Mouse (Mus musculus) embryo, embryonic 10.5 days (tissue): Measurements from ENCODE around the gene Sv2b.
A peak's percentile ranks its signal among the peaks of the same experiment; 100 is the strongest.
"Not testable (repeated sequence)": the region's sequence is repeated elsewhere in the genome, so short reads cannot be mapped to it uniquely, and the experiment has no call there.

Experiments
- DNase-seq: peaks from one replicate; pipeline ENCODE4 v3.0.0-alpha.2; 2015; ENCODE audit warnings: low spot score

Sv2b gene

GRCm38 (mm10) chr7:75209221-75209641 lies 99.8 kb downstream of the Sv2b start:
- peak; percentile 4 for DNase-seq

GRCm38 (mm10) chr7:75207965-75208644 lies 101.0 kb downstream of the Sv2b start:
- no peak for DNase-seq

- DNase-seq = no peak
Observed at GRCm38 (mm10) chr7:75206671-75207070, 102.4 kb downstream of the Sv2b start.

- DNase-seq = no peak
Observed at GRCm38 (mm10) chr7:75205386-75205785, 103.7 kb downstream of the Sv2b start.

GRCm38 (mm10) chr7:75194919-75195230 lies 114.2 kb downstream of the Sv2b start:
- DNase-seq = not testable (repeated sequence)

- DNase-seq = no peak
Observed at GRCm38 (mm10) chr7:75194158-75194918, 114.7 kb downstream of the Sv2b start.

GRCm38 (mm10) chr7:75190192-75190591 lies 118.9 kb downstream of the Sv2b start:
- no peak for DNase-seq

- no peak for DNase-seq
Observed at GRCm38 (mm10) chr7:75175042-75175441, 134.0 kb downstream of the Sv2b start.

GRCm38 (mm10) chr7:75167481-75167880 lies 141.6 kb downstream of the Sv2b start:
- DNase-seq = no peak

- DNase-seq = no peak
Observed at GRCm38 (mm10) chr7:75147174-75147573, 161.9 kb downstream of the Sv2b start.

GRCm38 (mm10) chr7:75142800-75143199 lies 166.3 kb downstream of the Sv2b start:
- no peak for DNase-seq

GRCm38 (mm10) chr7:75141919-75142700 lies 167.0 kb downstream of the Sv2b start:
- DNase-seq = peak; percentile 71

- DNase-seq = no peak
Observed at GRCm38 (mm10) chr7:75139306-75139705, 169.8 kb downstream of the Sv2b start.

GRCm38 (mm10) chr7:75134710-75135617 lies 174.1 kb downstream of the Sv2b start:
- peak; percentile 82 for DNase-seq

- no peak for DNase-seq
Observed at GRCm38 (mm10) chr7:75128036-75128435, 181.0 kb downstream of the Sv2b start.

GRCm38 (mm10) chr7:75124067-75124466 lies 185.0 kb downstream of the Sv2b start:
- DNase-seq = no peak

GRCm38 (mm10) chr7:75118022-75118673 lies 190.9 kb downstream of the Sv2b start:
- peak; percentile 73 for DNase-seq

- DNase-seq = peak; percentile 78
Observed at GRCm38 (mm10) chr7:75110689-75111088, 198.4 kb downstream of the Sv2b start.

GRCm38 (mm10) chr7:75107441-75107840 lies 201.6 kb downstream of the Sv2b start:
- peak; percentile 71 for DNase-seq

GRCm38 (mm10) chr7:75103900-75104299 lies 205.2 kb downstream of the Sv2b start:
- DNase-seq = no peak
